Mouse (Mus musculus) spleen, postnatal 10 days (tissue): ENCODE measurements around the gene Surf4.
"Not testable (repeated sequence)": the region's sequence is repeated elsewhere in the genome, so short reads cannot be mapped to it uniquely, and the experiment has no call there.

Source experiments
- DNase-seq, 2 experiments: peaks; one replicate each; pipeline ENCODE4 v3.0.0; 2021 to 2022; ENCODE audit warnings: low spot score in 2 of 2

Surf4 gene

DNA sequence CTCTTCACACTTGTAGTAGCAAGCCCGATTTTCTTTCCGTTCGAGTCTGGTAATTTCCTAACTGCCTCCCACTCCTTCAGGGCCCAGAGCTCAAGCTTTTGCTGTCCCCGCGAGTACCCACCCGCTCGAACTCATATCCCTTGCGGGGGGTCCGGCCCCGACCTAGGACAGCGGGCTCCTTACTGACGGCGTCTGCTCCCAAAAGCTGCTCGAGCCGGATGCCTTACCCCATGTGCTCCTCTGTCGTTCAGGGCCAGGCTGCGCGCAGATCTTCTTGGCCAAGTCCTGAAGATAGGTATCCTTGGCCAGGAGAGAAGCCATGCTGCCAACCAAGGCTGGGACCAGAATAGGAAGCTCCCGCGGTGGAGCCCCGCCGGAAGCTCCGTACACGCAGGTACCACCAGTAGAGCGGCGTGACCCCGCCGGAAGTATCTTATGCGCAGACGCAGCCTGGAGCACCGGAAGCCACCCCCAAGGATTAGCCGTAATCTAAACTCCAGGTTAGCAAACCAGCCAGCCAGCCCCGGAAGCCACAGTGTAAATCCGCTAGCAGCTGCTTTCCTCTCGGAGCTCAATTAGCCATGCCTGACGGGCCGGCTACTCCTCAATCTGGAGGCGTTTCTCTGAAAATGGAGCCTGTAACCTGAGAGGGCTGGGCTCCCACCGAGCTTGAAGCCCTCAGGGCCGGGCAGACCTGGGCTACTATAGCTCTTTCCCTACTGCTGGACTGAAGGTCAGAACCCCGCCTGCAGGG lies 31.1 kb downstream of the Surf4 start, which contains the start of gene Surf6:
Surf6 (minus strand) TSS at position 413 of the 754 bp plus-strand sequence.
- DNase-seq = peak; percentile 78 to 94

- DNase-seq = no peak
Observed at GRCm38 (mm10) chr2:26901834-26902400, 31.8 kb downstream of the Surf4 start.

DNA sequence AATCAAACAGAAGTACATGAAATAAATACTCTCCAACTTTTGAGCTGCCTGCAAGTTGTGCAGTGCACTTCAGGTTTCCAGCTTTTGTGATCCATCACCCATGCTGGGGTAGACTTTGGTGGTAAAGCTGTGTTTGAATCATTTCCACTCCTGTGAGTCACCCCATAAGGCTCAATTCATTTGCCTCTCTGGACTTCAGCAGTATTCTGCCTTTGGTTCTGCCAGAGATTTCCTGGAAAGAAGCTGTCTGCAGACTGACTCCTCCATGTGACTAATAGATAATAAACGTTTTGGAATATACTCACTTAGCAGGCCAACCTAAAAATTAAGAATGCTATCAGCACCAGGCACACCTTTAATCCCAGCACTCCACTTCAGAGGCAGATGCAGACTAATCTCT lies 33.0 kb downstream of the Surf4 start:
- no peak for DNase-seq

- no peak for DNase-seq
Observed at GRCm38 (mm10) chr2:26895898-26896297, 37.8 kb downstream of the Surf4 start.

DNA sequence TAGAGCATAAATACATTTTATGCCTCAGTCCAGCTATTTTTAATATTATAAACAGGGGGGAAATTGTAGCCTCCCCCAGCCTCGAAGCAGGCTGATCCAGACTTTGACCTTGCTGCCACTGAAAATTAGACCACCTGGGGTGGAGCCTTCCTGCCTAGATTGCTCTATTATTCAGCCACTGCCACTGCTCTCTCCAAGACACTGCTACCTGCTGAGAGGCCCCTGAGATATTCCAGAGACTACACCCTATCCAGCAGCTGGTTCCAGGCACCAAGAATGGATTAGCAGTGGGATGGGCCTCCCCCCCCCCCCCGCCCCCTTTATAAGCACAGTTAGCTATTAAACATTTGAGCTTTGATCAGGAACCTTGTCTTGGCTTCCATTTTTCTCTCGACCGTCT lies 47.6 kb downstream of the Surf4 start:
- not testable (repeated sequence) for DNase-seq

- DNase-seq = not testable (repeated sequence)
Observed at GRCm38 (mm10) chr2:26885541-26885940, 48.2 kb downstream of the Surf4 start.

DNA sequence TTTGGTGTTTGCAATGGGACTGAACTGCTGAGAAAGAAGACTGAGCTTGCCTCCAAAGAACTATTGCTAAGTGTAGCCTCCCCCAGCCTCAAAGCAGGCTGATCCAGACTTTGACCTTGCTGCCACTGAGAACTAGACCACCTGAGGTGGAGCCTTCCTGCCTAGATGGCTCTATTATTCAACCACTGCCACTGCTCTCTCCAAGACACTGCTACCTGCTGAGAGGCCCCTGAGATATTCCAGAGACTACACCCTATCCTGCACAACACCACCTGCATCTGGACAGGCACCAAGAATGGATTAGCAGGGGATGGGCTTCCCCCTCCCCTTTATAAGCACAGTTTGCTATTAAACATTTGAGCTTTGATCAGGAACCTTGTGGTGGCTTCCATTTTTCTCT lies 55.2 kb downstream of the Surf4 start:
- DNase-seq = no peak

- DNase-seq = no peak
Observed at GRCm38 (mm10) chr2:26870666-26871065, 63.1 kb downstream of the Surf4 start.
